Mouse (Mus musculus): Measurements from ENCODE around the gene 1700010B08Rik.
A peak's percentile ranks its signal among the peaks of the same experiment; 100 is the strongest.
"Not testable (repeated sequence)": the region's sequence is repeated elsewhere in the genome, so short reads cannot be mapped to it uniquely, and the experiment has no call there.

The 1700010B08Rik gene

DNA sequence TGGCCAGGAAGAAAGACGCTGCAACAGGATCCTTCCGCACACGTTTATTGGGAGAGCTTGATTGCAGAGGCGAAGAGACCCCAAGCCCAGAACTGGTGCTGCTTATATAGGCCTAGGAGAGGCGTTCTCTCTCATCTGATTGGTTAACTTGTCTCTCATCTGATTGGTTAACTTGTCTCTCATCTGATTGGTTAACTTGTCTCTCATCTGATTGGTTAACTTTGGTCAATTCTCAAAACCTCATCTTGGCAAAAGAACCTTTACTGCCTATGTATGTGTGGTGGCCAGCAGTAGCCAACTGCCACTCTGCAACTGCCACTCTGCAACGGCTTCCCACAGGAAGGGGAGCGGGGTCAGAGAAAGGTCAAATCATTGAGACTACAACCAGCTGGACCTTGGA, at the start of gene 1700010B08Rik:
Gene 1700010B08Rik, plus strand, starts transcription at position 301 of the 400 bp plus-strand sequence.
- DNase-seq (ENCODE audit: low spot score): not testable (repeated sequence)

- DNase-seq (ENCODE audit: low spot score): no peak
Observed at GRCm38 (mm10) chr2:173672328-173672896, 46.8 kb upstream of the 1700010B08Rik start.

DNA sequence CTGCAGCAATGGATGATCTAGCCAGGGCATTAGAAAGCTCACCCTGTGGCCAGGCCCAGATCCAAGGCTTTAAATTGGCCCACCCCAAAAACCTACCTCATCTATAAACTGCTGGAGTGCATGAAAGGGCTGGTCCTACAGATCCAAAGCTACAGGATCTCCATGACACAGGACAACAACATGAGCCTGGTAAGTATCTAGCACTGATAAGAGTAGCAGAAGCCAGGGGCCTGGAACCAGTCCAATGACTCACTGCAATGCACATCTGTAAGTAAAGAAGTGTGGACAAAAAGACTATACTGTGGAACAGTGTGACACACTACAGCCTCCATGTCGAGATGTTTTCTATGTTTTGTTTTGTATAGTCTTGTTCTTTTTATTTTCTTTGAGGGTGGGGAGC, 45.7 kb upstream of the 1700010B08Rik start:
- no peak for DNase-seq (ENCODE audit: low spot score)

DNA sequence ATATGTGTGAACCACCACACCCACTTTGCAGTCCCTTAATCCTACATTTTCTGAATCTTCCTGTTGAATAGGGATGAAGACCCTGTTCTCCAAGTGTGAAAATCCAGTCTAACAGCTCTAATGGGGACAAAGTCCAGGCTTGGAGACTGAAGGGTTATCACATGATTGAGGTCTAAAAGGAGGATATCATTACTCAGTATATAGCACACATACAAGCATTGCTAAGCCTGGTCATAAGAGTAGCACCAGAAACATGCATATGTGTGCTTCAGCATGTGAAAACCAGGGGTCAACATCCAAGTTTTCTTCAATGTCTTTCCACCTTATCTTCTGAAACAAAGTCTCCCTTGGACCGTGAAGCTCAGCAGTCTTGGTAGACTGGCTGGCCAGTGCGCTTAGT, 40.6 kb upstream of the 1700010B08Rik start:
- DNase-seq (ENCODE audit: low spot score): no peak

GRCm38 (mm10) chr2:173679217-173679616, 40.0 kb upstream of the 1700010B08Rik start:
- no peak for DNase-seq (ENCODE audit: low spot score)

GRCm38 (mm10) chr2:173680153-173680552, 39.1 kb upstream of the 1700010B08Rik start:
- DNase-seq (ENCODE audit: low spot score): no peak

DNA sequence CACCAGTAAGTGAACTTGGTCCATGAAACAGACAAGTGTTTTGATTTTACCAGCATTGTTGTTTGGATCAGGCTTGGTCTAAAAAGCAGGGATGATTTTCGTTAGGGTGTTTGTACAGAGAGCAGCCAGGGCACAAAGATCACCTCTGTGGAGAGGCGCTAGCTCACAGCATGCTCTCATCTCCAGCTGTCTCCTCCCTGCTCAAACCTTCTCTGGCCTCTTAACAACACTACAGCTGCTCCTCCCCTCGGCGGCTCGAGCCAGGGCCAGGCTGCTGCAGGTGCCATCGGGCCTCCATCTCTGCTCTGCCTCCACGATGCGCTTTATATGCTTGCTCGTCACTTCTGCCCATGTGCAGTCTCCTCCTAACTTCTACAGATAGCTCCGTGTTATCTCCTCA, 36.4 kb upstream of the 1700010B08Rik start:
- no peak for DNase-seq (ENCODE audit: low spot score)

GRCm38 (mm10) chr2:173685781-173686361, 33.3 kb upstream of the 1700010B08Rik start:
- DNase-seq (ENCODE audit: low spot score): no peak

DNA sequence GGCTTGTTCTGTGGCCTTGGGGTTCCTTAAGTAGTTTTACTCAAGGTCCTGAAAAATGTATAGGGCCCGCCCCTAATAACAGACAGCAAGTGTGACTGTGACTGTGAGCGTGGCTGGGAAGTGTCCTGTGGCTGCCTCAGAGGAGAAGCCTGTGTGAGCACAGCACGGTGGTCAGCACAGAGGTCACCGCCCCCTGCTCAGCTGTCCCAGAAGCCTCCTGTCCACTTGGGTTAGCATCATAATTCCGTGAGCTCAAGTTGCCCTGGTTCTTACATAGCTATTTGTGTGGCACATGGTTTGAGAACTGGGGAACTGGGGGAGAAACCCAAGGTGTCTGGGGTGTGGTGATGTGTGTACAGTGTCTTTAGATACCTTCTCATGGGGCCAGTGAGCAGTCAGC, 31.9 kb upstream of the 1700010B08Rik start:
- no peak for DNase-seq (ENCODE audit: low spot score)

- DNase-seq (ENCODE audit: low spot score): no peak
Observed at GRCm38 (mm10) chr2:173689835-173690234, 29.4 kb upstream of the 1700010B08Rik start.

- DNase-seq (ENCODE audit: low spot score): no peak
Observed at GRCm38 (mm10) chr2:173691748-173692147, 27.5 kb upstream of the 1700010B08Rik start.

DNA sequence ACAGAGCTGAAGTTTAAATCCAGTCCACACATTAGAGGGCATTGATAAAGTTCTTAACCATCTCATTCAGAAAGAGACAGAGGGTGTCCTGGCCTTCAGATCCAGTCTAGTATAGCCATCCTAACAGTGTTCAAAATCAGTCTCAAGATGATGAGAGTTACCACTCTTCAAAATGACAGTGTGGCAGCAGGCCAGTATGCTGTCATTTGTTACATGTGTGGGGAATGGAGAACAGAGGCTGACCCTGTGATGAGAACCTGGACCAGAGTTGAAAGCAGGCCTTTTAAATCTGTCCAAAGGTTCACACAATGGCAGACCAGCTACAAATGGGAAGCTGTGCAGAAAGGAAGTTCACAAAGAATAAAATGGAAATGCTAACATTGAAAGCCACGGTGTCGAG, 26.5 kb upstream of the 1700010B08Rik start:
- DNase-seq (ENCODE audit: low spot score): no peak

DNA sequence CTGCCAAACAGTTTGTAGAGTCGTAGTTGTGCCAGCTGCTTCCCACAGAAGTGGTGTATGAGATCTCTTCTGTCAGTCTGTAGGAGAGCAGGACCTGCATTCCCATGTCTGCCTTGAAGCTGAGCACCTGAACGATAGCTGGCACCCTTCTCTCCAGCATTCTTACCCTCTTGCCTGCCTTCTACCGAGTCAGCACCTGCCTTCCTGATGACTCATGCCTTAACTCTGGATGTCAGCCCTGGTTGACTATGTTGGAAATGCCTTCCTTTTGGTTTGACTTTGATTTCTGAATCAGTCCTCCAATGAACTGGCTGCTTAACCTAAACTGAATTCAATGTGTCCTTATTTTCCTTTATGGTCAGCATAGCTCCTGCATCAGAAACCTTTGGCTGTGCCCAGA, 20.4 kb upstream of the 1700010B08Rik start:
- DNase-seq (ENCODE audit: low spot score): no peak

DNA sequence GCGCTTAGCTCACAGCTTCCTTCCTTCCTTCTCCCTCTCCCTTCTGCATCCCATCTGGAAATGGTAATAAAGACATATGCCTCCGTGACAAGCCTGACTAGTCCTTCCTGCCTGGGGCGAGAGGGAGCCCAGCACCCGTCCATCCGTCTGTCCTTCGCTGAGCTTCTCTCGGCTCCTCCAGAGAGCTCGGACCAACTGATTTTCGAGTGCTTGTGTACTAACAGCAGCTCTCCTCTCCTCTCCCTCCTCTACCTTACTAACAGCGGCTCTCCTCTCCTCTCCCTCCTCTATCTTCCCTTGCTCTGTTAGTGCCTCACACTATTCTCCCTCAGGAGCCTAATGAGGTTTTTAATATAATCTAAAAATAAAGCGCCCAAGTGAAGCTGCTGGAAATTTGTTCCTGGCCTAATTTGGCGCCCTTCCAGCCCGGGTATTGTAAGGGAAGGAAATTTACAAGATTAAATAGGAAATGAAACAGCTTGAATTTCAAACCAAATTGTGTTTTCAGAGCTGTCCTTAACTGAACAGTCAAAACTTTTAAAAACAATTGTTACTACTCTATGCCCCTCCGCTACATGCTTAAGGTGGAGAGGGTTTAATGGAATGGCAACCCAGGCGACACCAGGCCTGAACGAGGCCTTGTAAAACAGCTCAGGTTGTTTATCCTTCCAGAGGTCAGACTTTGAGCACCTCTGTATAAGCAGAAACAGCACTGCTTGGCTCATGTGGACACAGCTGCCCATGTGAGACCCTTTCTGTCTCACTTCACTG, 16.9 kb upstream of the 1700010B08Rik start:
- no peak for DNase-seq (ENCODE audit: low spot score)

DNA sequence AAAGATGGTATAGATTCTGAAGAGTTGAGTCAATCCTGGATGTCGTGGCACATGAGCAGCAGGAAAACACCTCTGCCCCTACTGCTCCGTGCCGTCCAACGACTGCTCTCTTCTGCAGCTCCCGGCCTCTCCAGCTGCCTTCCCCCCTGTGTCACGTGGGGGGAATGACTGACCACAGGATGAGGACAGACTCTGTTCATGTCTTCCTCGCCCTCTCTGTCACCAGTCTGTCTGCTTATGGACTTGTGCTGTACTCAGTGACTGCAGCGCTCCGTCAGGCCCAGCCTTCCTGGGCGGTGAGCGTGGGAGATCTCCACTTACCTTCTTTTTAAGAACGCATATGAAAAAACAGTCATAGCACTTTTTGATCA, 16.4 kb upstream of the 1700010B08Rik start:
- no peak for DNase-seq (ENCODE audit: low spot score)

- DNase-seq (ENCODE audit: low spot score): no peak
Observed at GRCm38 (mm10) chr2:173705827-173706551, 13.2 kb upstream of the 1700010B08Rik start.

DNA sequence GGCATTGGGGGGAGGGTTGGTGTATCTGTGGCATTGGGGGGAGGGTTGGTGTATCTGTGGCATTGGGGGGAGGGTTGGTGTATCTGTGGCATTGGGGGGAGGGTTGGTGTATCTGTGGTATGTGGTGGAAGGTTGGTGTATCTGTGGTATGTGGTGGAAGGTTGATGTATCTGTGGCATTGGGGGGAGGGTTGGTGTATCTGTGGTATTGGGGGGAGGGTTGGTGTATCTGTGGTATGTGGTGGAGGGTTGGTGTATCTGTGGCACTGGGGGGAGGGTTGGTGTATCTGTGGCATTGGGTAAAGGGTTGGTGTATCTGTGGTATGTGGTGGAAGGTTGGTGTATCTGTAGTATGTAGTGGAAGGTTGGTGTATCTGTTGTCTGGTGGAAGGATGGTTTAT, 11.6 kb upstream of the 1700010B08Rik start:
- not testable (repeated sequence) for DNase-seq (ENCODE audit: low spot score)

DNA sequence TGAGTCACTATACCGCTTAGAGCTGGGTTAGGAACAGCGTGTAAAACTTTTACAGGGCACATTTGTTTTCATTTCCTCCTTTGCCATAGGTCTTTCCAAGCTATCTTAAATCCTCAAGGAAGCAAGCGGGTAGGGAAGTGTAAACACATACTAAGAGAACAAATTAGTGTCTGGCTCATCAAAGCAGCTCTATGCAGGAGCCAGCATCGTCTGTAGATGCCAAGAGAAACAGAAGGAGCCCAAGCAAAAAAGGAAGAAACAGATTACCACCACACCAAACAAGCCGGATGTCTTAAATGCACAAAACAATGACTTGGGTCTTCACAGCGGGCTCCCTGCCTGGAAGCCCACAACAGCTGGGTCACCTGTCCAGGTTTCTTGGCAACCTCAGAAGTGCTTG, 9.0 kb upstream of the 1700010B08Rik start:
- no peak for DNase-seq (ENCODE audit: low spot score)

DNA sequence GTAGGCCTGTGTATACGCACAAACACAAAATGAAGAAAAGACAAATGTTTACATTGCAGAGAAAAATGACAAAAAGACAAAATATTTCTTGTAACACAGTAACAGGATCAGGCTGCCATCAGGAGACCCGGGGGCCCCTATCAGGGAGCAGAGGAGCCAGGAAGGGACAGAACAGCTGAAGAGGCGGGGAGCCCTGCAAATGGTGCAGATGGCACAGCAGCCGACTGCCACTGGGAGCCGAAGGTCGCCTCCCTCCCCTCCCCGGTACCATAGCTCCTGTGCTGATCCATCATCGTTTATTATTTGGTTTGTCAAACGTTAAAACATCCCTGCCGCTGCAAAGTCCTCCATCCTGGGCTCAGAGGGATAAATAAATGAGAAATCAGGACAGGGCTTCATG, 6.6 kb upstream of the 1700010B08Rik start:
- DNase-seq (ENCODE audit: low spot score): peak; percentile 35

DNA sequence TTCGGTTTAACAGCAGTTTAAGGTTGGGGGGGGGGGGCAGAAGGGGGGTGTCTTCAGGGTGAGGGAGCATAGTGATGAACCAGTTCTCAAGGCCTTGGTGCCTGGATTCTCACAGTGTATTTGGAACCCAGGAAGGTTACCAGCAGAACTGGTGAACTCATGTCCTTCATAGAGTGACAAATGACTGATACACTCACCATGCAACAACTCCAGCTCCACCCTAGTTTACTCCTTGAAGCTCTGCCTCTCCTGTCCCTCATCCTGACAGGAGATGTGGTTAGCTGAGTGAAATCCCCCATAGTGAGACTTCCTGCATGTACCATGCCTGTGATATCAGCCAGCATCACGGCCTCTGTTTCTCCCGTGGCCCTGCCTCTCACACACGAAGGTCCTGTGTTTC, 6.0 kb upstream of the 1700010B08Rik start:
- DNase-seq (ENCODE audit: low spot score): no peak

DNA sequence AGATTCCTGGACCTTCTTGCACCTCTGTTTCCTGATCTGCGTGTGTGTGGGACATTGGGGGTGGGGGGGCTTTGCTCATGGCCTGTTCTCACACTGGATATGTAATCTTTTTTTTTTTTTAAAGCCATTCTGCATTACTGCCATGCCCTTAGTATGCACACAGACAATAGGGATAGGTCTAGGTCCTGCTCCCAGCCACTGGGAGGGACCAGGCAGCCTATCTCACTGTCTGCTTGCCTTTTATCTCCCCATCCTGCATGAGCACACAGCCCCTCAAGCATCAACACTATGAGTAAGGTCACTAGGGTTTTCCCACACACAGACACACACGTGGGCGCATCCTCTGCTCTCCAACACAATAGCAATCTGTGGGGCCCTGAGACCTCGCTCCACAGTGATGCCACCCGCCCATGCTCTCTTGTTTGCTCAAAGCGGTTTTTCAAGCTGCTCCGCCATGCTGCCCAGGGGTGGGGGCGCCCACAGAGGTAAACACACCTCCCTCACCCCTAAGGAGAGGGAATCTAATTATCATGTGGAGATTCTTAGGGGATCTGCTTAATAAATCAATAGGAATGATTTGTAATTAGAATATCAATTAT, 4.5 kb upstream of the 1700010B08Rik start:
- no peak for DNase-seq (ENCODE audit: low spot score)

- no peak for DNase-seq (ENCODE audit: low spot score)
Observed at GRCm38 (mm10) chr2:173716966-173717365, 2.2 kb upstream of the 1700010B08Rik start.
